20 mouse cellular contexts compared by ENCODE assay signal in the genomic region with DNA sequence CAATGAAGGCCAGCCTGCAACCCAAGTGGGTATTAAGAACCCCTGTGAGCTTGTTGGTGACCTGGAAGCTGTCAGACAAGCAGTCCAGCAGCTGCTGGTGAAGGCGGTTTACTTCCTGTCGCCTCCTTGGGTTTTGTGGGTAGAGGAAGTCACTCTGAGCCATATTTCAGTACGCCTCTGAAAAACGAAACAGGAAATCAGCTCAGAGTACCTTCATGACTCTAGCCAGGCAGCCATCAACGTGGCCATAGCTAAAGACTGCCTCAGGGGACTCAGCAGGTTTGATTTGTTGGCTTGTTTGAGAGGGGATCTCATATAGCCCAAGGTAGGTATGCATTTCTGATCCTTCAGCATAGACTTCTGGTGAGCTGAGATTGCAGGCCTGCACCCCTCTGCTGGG. TPM values are rescaled to one million over a fixed set of nuclear protein-coding genes. Genes with fewer than 3 reads are reported as not detected.
DNase-seq lines count a peak whose midpoint lies in the region; ATAC-seq and TF ChIP-seq lines count a peak whose summit lies in the region.
"Had no signal": no experiment of that assay in that cellular context is flagged by ENCODE, and none has a peak within 500 bp of the region (broad histone marks: within the 10 kb centered on the region; RNA-seq: fewer than 3 reads in every experiment).

No protein-coding gene starts in this region.

- no peak overlapping the region for H3K4me3 ChIP-seq in liver, postnatal 0 days (ENCODE audit: low read depth, low read length)
- H3K4me3 ChIP-seq in liver, embryonic 12.5 days = no peak overlapping the region
- peak overlapping the region; percentile 64 to 91 (median 65) for H3K4me3 ChIP-seq in CH12.LX (replicated peaks in 1 of 3; ENCODE audit: low read depth in 2 of 3, low read length in 2 of 3, poor library complexity in 1 of 3)
- H3K4me3 ChIP-seq in kidney, embryonic 14.5 days (ENCODE audit: low read length) = no peak overlapping the region
- H3K4me3 ChIP-seq: hindbrain, embryonic 13.5 days; limb, embryonic 13.5 days; lung, embryonic 15.5 days; midbrain, embryonic 10.5 days had no signal

- ATAC-seq in liver, postnatal 0 days = no peak
- ATAC-seq in liver, embryonic 12.5 days = no peak
- peak; percentile 41 for ATAC-seq in megakaryocyte, adult 5-6 weeks (ENCODE audit: poor library complexity, severe bottlenecking)
- no peak for ATAC-seq in kidney, embryonic 14.5 days (ENCODE audit: low FRiP score, low TSS enrichment)
- ATAC-seq: intestine, embryonic 16.5 days had no signal

- H3K79me2 ChIP-seq in CH12.LX (replicated peaks; ENCODE audit: control insufficient read depth, extremely low read depth, insufficient read depth, poor library complexity, severe bottlenecking) = peaks cover 37% of the 10 kb centered on the region

- no peak for TF ChIP-seq RAD21 in CH12.LX (IDR thresholded peaks at IDR 0.05; ENCODE audit: low read depth, low read length)

- no peaks in the 10 kb centered on the region for H3K9me3 ChIP-seq in liver, postnatal 0 days (ENCODE audit: low read length)
- H3K9me3 ChIP-seq in liver, embryonic 12.5 days (replicated peaks) = no peaks in the 10 kb centered on the region
- H3K9me3 ChIP-seq in CH12.LX (replicated peaks; ENCODE audit: low read length) = no peaks in the 10 kb centered on the region
- H3K9me3 ChIP-seq in kidney, embryonic 14.5 days (ENCODE audit: control insufficient read depth, low read length) = no peaks in the 10 kb centered on the region
- H3K9me3 ChIP-seq: hindbrain, embryonic 13.5 days; limb, embryonic 13.5 days; lung, embryonic 15.5 days; midbrain, embryonic 10.5 days had no signal

- H3K4me1 ChIP-seq in liver, postnatal 0 days (ENCODE audit: insufficient read depth) = peaks cover 12% of the 10 kb centered on the region
- peaks cover 11% of the 10 kb centered on the region for H3K4me1 ChIP-seq in liver, embryonic 12.5 days
- peaks cover 12 to 43% of the 10 kb centered on the region in 2 experiments for H3K4me1 ChIP-seq in CH12.LX (ENCODE audit: control insufficient read depth in 1 of 2, insufficient read depth in 2 of 2)
- no peaks in the 10 kb centered on the region for H3K4me1 ChIP-seq in kidney, embryonic 14.5 days (ENCODE audit: control insufficient read depth, insufficient read depth, low read length)

- H3K27me3 ChIP-seq in liver, postnatal 0 days (ENCODE audit: insufficient read depth, low read length) = no peaks in the 10 kb centered on the region
- peaks cover 21% of the 10 kb centered on the region for H3K27me3 ChIP-seq in liver, embryonic 12.5 days (replicated peaks)
- no peaks in the 10 kb centered on the region for H3K27me3 ChIP-seq in CH12.LX (replicated peaks)
- H3K27me3 ChIP-seq in kidney, embryonic 14.5 days (ENCODE audit: control insufficient read depth, insufficient read depth, low read length) = no peaks in the 10 kb centered on the region

- TF ChIP-seq POLR2A in CH12.LX (IDR thresholded peaks at IDR 0.05; ENCODE audit: low read depth, low read length) = peak; percentile 87

- H3K4me2 ChIP-seq in liver, postnatal 0 days (ENCODE audit: low read depth, low read length) = 0 out of 2 replicates have a peak overlapping the region, but pooled peaks have one; percentile 14
- H3K4me2 ChIP-seq in liver, embryonic 12.5 days = no peak overlapping the region
- peak overlapping the region; percentile 90 for H3K4me2 ChIP-seq in CH12.LX (ENCODE audit: insufficient read depth, low read depth, poor library complexity, severe bottlenecking)
- H3K4me2 ChIP-seq in kidney, embryonic 14.5 days (replicated peaks; ENCODE audit: low read depth, low read length) = no peak overlapping the region
- H3K4me2 ChIP-seq: hindbrain, embryonic 13.5 days; limb, embryonic 13.5 days; lung, embryonic 15.5 days had no signal

- TF ChIP-seq CTCF in liver, postnatal 0 days (IDR thresholded peaks at IDR 0.05; ENCODE audit: low read depth) = no peak
- no peak for TF ChIP-seq CTCF in CH12.LX (conservative IDR thresholded peaks at IDR 0.05 in 1 of 2, IDR thresholded peaks at IDR 0.05 in 1 of 2; ENCODE audit: low read depth in 2 of 2, low read length in 2 of 2)

- no peak overlapping the region for H3K9ac ChIP-seq in liver, postnatal 0 days (replicated peaks)
- no peak overlapping the region for H3K9ac ChIP-seq in liver, embryonic 12.5 days
- H3K9ac ChIP-seq in CH12.LX (ENCODE audit: insufficient read depth, low read depth) = peak overlapping the region; percentile 99
- no peak overlapping the region for H3K9ac ChIP-seq in kidney, embryonic 14.5 days (ENCODE audit: low read depth, low read length)
- H3K9ac ChIP-seq: hindbrain, embryonic 13.5 days; limb, embryonic 13.5 days; lung, embryonic 15.5 days had no signal

- DNase-seq in liver, postnatal 0 days = no peak
- peak; percentile 91 for DNase-seq in CH12.LX (ENCODE audit: extremely low read depth)
- DNase-seq in thymus, postnatal 14 days = peak; percentile 57
- no peak for DNase-seq in gastrocnemius, postnatal 4 days (ENCODE audit: low spot score in 2 of 2)
- no peak for DNase-seq in lung, adult 18-20 months
- DNase-seq: adrenal gland, postnatal 36 days; cerebellum, postnatal 25 days; heart, adult 18-20 months had no signal

- no peak for TF ChIP-seq EP300 in liver, postnatal 0 days (IDR thresholded peaks at IDR 0.05; ENCODE audit: low read depth)
- TF ChIP-seq EP300 in CH12.LX (IDR thresholded peaks at IDR 0.05; ENCODE audit: low read length) = no peak

- H3K36me3 ChIP-seq in liver, postnatal 0 days (replicated peaks; ENCODE audit: insufficient read depth, low read length) = no peaks in the 10 kb centered on the region
- H3K36me3 ChIP-seq in liver, embryonic 12.5 days = no peaks in the 10 kb centered on the region
- H3K36me3 ChIP-seq in CH12.LX (replicated peaks in 1 of 2; ENCODE audit: control insufficient read depth in 1 of 2, insufficient read depth in 1 of 2, low read length in 1 of 2) = peaks cover 17 to 32% of the 10 kb centered on the region in 2 experiments
- H3K36me3 ChIP-seq in kidney, embryonic 14.5 days (ENCODE audit: control insufficient read depth, insufficient read depth, low read length) = no peaks in the 10 kb centered on the region
- H3K36me3 ChIP-seq: hindbrain, embryonic 13.5 days; limb, embryonic 13.5 days; lung, embryonic 15.5 days; midbrain, embryonic 10.5 days had no signal

- 31% methylated on average over 5 of the region's 5 CpGs for WGBS in liver, postnatal 0 days (ENCODE audit: insufficient replicate concordance)
- WGBS in liver, embryonic 12.5 days (ENCODE audit: insufficient replicate concordance) = 27% methylated on average over 5 of the region's 5 CpGs
- WGBS in kidney, embryonic 14.5 days = 69% methylated on average over 5 of the region's 5 CpGs

- dilution Hi-C loops in CH12.LX (cut with MboI; ENCODE audit: extremely low pct_ligation_motif_present, extremely low pct_unique_long_range_greater_than_20kb, low sequenced_read_pairs) = no loop called here

- H3K27ac ChIP-seq in liver, postnatal 0 days (ENCODE audit: low read depth) = 0 out of 2 replicates have a peak overlapping the region, but pooled peaks have one; percentile 29
- no peak overlapping the region for H3K27ac ChIP-seq in liver, embryonic 12.5 days
- H3K27ac ChIP-seq in CH12.LX (ENCODE audit: insufficient read depth, low read depth) = peak overlapping the region; percentile 86
- H3K27ac ChIP-seq in kidney, embryonic 14.5 days (ENCODE audit: low read depth, low read length) = no peak overlapping the region
- H3K27ac ChIP-seq: hindbrain, embryonic 13.5 days; kidney, postnatal 0 days; limb, embryonic 13.5 days; lung, embryonic 15.5 days; midbrain, embryonic 10.5 days had no signal

- in situ Hi-C loops in CH12.LX (cut with MboI; ENCODE audit: low pct_ligation_motif_present, low pct_unique_long_range_greater_than_20kb, low sequenced_read_pairs) = loop anchor here (10.0 kb wide), 1 partner anchor 133 kb away; no protein-coding TSS in a partner anchor

RNA-seq across cellular contexts. Expression of a gene that starts 3.5 kb away (rescaled TPM):
- not detected in 2 replicates for polyA plus RNA-seq in liver, postnatal 0 days (2015; fragmentation: Nextera tagmentation; extraction: Ambion mirVana)
- not detected in 2 replicates for polyA plus RNA-seq in liver, embryonic 12.5 days (2016; fragmentation: Nextera tagmentation; extraction: Ambion mirVana)
- total RNA-seq in CH12.LX (2012; rRNA removed) (5.5 and 6.1 TPM in 2 replicates), CH12.LX (2014; rRNA removed) (12.9 and 13.7 TPM in 2 replicates)
- polyA plus RNA-seq in CH12.LX (2012; ENCODE audit: insufficient read length, low read depth) = 0.90 and 1.2 TPM in 2 replicates
- 0.21 and 0.51 TPM in 2 replicates for total RNA-seq in megakaryocyte, adult 5-6 weeks (2015)
- total RNA-seq in megakaryocyte, adult 5-6 weeks (2017) = 0.26 and 0.49 TPM in 2 replicates
- total RNA-seq in gastrocnemius, postnatal 4 days (2021) = 1 to 10 TPM; 1.2 to 1.6 TPM
- polyA plus RNA-seq in kidney, embryonic 14.5 days (2014; fragmentation: Nextera tagmentation; extraction: Ambion mirVana) = 1.1 and 1.4 TPM in 2 replicates
- total RNA-seq: heart, adult 18-20 months had no signal
- polyA plus RNA-seq: heart, postnatal 0 days; midbrain, embryonic 10.5 days had no signal

RNA-seq across cellular contexts. Expression of a gene that starts 3.7 kb away (rescaled TPM):
- 32.8 and 33.8 TPM in 2 replicates for polyA plus RNA-seq in liver, postnatal 0 days (2015; fragmentation: Nextera tagmentation; extraction: Ambion mirVana)
- 95.0 and 97.3 TPM in 2 replicates for polyA plus RNA-seq in liver, embryonic 12.5 days (2016; fragmentation: Nextera tagmentation; extraction: Ambion mirVana)
- total RNA-seq in CH12.LX (2012; rRNA removed) (49.1 and 51.3 TPM in 2 replicates), CH12.LX (2014; rRNA removed) (27.7 and 29.5 TPM in 2 replicates)
- 189 and 212 TPM in 2 replicates for polyA plus RNA-seq in CH12.LX (2012; ENCODE audit: insufficient read length, low read depth)
- total RNA-seq in megakaryocyte, adult 5-6 weeks (2015) = 70.9 and 71.0 TPM in 2 replicates
- total RNA-seq in megakaryocyte, adult 5-6 weeks (2017) = 35.1 and 42.6 TPM in 2 replicates
- 10 to 100 TPM; 83.7 to 86.2 TPM for total RNA-seq in gastrocnemius, postnatal 4 days (2021)
- 91.5 and 136 TPM in 2 replicates for polyA plus RNA-seq in kidney, embryonic 14.5 days (2014; fragmentation: Nextera tagmentation; extraction: Ambion mirVana)

RNA-seq across cellular contexts. Expression of a gene that starts 4.3 kb away (rescaled TPM):
- 0.44 and 0.99 TPM in 2 replicates for polyA plus RNA-seq in liver, postnatal 0 days (2015; fragmentation: Nextera tagmentation; extraction: Ambion mirVana)
- polyA plus RNA-seq in liver, embryonic 12.5 days (2016; fragmentation: Nextera tagmentation; extraction: Ambion mirVana) = 1.2 and 1.3 TPM in 2 replicates
- total RNA-seq in CH12.LX (2012; rRNA removed) (9.9 and 10.7 TPM in 2 replicates), CH12.LX (2014; rRNA removed) (8.8 and 10.1 TPM in 2 replicates)
- polyA plus RNA-seq in CH12.LX (2012; ENCODE audit: insufficient read length, low read depth) = 13.1 and 13.5 TPM in 2 replicates
- 0.45 and 1.0 TPM in 2 replicates for total RNA-seq in megakaryocyte, adult 5-6 weeks (2015)
- total RNA-seq in megakaryocyte, adult 5-6 weeks (2017) = 1.1 and 1.3 TPM in 2 replicates
- total RNA-seq in gastrocnemius, postnatal 4 days (2021) = under 1 TPM; 0.39 to 0.57 TPM
- 1.7 and 1.9 TPM in 2 replicates for polyA plus RNA-seq in kidney, embryonic 14.5 days (2014; fragmentation: Nextera tagmentation; extraction: Ambion mirVana)

RNA-seq across cellular contexts. Expression of a gene that starts 23.7 kb away (rescaled TPM):
- polyA plus RNA-seq in liver, postnatal 0 days (2015; fragmentation: Nextera tagmentation; extraction: Ambion mirVana) = 147 and 152 TPM in 2 replicates
- polyA plus RNA-seq in liver, embryonic 12.5 days (2016; fragmentation: Nextera tagmentation; extraction: Ambion mirVana) = 196 and 207 TPM in 2 replicates
- total RNA-seq in CH12.LX (2012; rRNA removed) (196 and 217 TPM in 2 replicates), CH12.LX (2014; rRNA removed) (124 and 125 TPM in 2 replicates)
- 158 and 184 TPM in 2 replicates for polyA plus RNA-seq in CH12.LX (2012; ENCODE audit: insufficient read length, low read depth)
- total RNA-seq in megakaryocyte, adult 5-6 weeks (2015) = 45.2 and 62.1 TPM in 2 replicates
- 40.5 and 48.4 TPM in 2 replicates for total RNA-seq in megakaryocyte, adult 5-6 weeks (2017)
- 10 to 100 TPM; 18.1 to 19.7 TPM for total RNA-seq in gastrocnemius, postnatal 4 days (2021)
- 96.0 and 104 TPM in 2 replicates for polyA plus RNA-seq in kidney, embryonic 14.5 days (2014; fragmentation: Nextera tagmentation; extraction: Ambion mirVana)

RNA-seq across cellular contexts. Expression of a gene that starts 25.8 kb away (rescaled TPM):
- 10.6 and 11.1 TPM in 2 replicates for polyA plus RNA-seq in liver, postnatal 0 days (2015; fragmentation: Nextera tagmentation; extraction: Ambion mirVana)
- 26.3 and 27.0 TPM in 2 replicates for polyA plus RNA-seq in liver, embryonic 12.5 days (2016; fragmentation: Nextera tagmentation; extraction: Ambion mirVana)
- 0.34 and 0.71 TPM in 2 replicates for total RNA-seq in CH12.LX (2012; rRNA removed)
- 0.48 and 0.59 TPM in 2 replicates for total RNA-seq in CH12.LX (2014; rRNA removed)
- 0.93 and 1.0 TPM in 2 replicates for polyA plus RNA-seq in CH12.LX (2012; ENCODE audit: insufficient read length, low read depth)
- total RNA-seq in megakaryocyte, adult 5-6 weeks (2015) = 0.31 TPM in 1 of 2 replicates, not detected in the other
- 0.18 and 0.94 TPM in 2 replicates for total RNA-seq in megakaryocyte, adult 5-6 weeks (2017)
- 1 to 10 TPM in 1 of 2 experiments, under 1 TPM in 1; 0.41 to 1.0 TPM for total RNA-seq in gastrocnemius, postnatal 4 days (2021)
- 1.7 and 2.2 TPM in 2 replicates for polyA plus RNA-seq in kidney, embryonic 14.5 days (2014; fragmentation: Nextera tagmentation; extraction: Ambion mirVana)
- total RNA-seq: left cerebral cortex, adult 8-10 months had no signal
- polyA plus RNA-seq: C2C12 had no signal

Comparison
In these comparisons a context has a peak if more than half of its experiments do, and no peak if none do; other contexts are left out.
1. H3K27ac ChIP-seq: peak in liver, postnatal 0 days (single experiment) and CH12.LX (single experiment); none in liver, embryonic 12.5 days (single experiment) and kidney, embryonic 14.5 days (single experiment).
2. H3K4me2 ChIP-seq: peak in liver, postnatal 0 days (single experiment) and CH12.LX (single experiment); none in liver, embryonic 12.5 days (single experiment) and kidney, embryonic 14.5 days (single experiment).
3. DNase-seq: peak in CH12.LX (single experiment) and thymus, postnatal 14 days (single experiment); none in liver, postnatal 0 days (single experiment), gastrocnemius, postnatal 4 days (0 of 2) and lung, adult 18-20 months (0 of 2).
4. H3K4me3 ChIP-seq: peak in CH12.LX (3 of 3); none in liver, postnatal 0 days (single experiment), liver, embryonic 12.5 days (single experiment) and kidney, embryonic 14.5 days (single experiment).